Comparison of ENCODE assay signal across 15 mouse cellular contexts in the genomic region with DNA sequence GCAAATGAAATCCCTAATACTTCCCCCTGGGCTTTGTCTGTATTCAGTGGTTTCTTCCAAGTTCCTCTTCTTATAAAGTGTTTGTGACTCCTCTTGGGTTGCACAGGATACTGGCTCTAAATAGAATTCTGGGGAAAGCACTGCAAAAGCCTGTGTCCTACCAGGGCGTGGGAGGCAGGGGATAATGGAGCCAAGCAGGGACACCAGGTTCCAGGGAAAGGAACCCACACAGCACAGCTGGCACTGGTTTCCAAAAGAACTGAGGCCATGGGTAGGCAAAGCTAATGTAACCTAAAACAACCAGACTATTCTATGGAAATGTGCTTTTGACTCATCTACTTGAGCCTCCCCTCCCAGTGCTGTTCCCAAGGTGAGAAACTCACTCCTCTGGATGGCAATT. TPM values are rescaled to one million over a fixed set of nuclear protein-coding genes. Genes with fewer than 3 reads are reported as not detected.
DNase-seq lines count a peak whose midpoint lies in the region.
"Had no signal": no experiment of that assay in that cellular context is flagged by ENCODE, and none has a peak within 500 bp of the region (broad histone marks: within the 10 kb centered on the region; RNA-seq: fewer than 3 reads in every experiment).

No protein-coding gene starts in this region.

- peak; percentile 25 to 35 for DNase-seq in frontal cortex, postnatal 36 days (ENCODE audit: low spot score in 2 of 2)
- DNase-seq in frontal cortex, postnatal 14 days (ENCODE audit: low spot score in 2 of 2), result no peak
- DNase-seq in left cerebral cortex, adult 18-20 months (ENCODE audit: low spot score in 2 of 2), result peak; percentile 57 to 69
- no peak for DNase-seq in left cerebral cortex, postnatal 10 days (ENCODE audit: extremely low spot score in 1 of 2, low spot score in 2 of 2)
- DNase-seq in brain, adult 2 months (ENCODE audit: low read depth, low spot score), result peak; percentile 78
- DNase-seq in left cerebral cortex, postnatal 36 days (ENCODE audit: low spot score in 2 of 2), result peak; percentile 28 to 41
- DNase-seq: adrenal gland, postnatal 14 days; cerebellum, adult 18-20 months; cerebellum, adult 9-11 months; cerebellum, postnatal 36 days; forebrain, postnatal 0 days; gastrocnemius, postnatal 36 days; heart, adult 11 months; heart, postnatal 10 days; heart, postnatal 4 days had no signal

- intact Hi-C loops in left cerebral cortex, postnatal 10 days (cut with DNase I), result no loop called here
- intact Hi-C loops in left cerebral cortex, postnatal 36 days (cut with DNase I), result no loop called here

RNA-seq across cellular contexts. Expression of a gene that starts 10.3 kb away (rescaled TPM):
- total RNA-seq in left cerebral cortex, adult 18-20 months (2021), result 1 to 10 TPM; 7.8 to 7.9 TPM
- total RNA-seq in left cerebral cortex, postnatal 10 days (2021), result 1 to 10 TPM; 6.9 to 8.1 TPM
- total RNA-seq in left cerebral cortex, postnatal 36 days (2021), result 1 to 10 TPM; 6.4 to 8.6 TPM

Comparison
In these comparisons a context has a peak if more than half of its experiments do, and no peak if none do; other contexts are left out.
1. DNase-seq: peak in frontal cortex, postnatal 36 days (2 of 2), left cerebral cortex, adult 18-20 months (2 of 2), brain, adult 2 months (single experiment) and left cerebral cortex, postnatal 36 days (2 of 2); none in frontal cortex, postnatal 14 days (0 of 2) and left cerebral cortex, postnatal 10 days (0 of 2).